In genomic region chr1:184882281-184883268, GRCm38 (mm10) we compare ENCODE assay signal across 8 mouse cellular contexts. TPM values are rescaled to one million over a fixed set of nuclear protein-coding genes. Genes with fewer than 3 reads are reported as not detected.
DNase-seq lines count a peak whose midpoint lies in the region; ATAC-seq and TF ChIP-seq lines count a peak whose summit lies in the region.

TSS of gene C130074G19Rik (minus strand) at chr1:184883218.

- peak; percentile 53 to 76 for DNase-seq in adrenal gland, adult 18-20 months (ENCODE audit: low spot score in 2 of 2)
- peak; percentile 75 for DNase-seq in embryo, embryonic 11 days
- DNase-seq in gastrocnemius, postnatal 4 days (ENCODE audit: low spot score in 2 of 2), result peak; percentile 46 to 69
- peak; percentile 39 for DNase-seq in hindbrain, postnatal 0 days (ENCODE audit: low spot score)
- peak; percentile 71 for DNase-seq in midbrain, embryonic 10.5 days (ENCODE audit: low spot score)
- peak; percentile 16 for DNase-seq in thymus, adult 2 months
- no peak for DNase-seq in layer of hippocampus, adult 9-11 months

- peak within 1 kb of the TSS; percentile 39; the same call in 1 of the 2 replicates for H3K9ac ChIP-seq in hindbrain, postnatal 0 days (replicated peaks; ENCODE audit: low read length)
- peak within 1 kb of the TSS; percentile 47 for H3K9ac ChIP-seq in limb, embryonic 12.5 days (replicated peaks)

- peak; percentile 77 for ATAC-seq in hindbrain, postnatal 0 days
- peak; percentile 75 for ATAC-seq in limb, embryonic 12.5 days (ENCODE audit: insufficient number of reproducible peaks, insufficient read depth, low FRiP score, low TSS enrichment, low read depth)

- peak within 1 kb of the TSS; percentile 40 for H3K4me3 ChIP-seq in hindbrain, postnatal 0 days (ENCODE audit: low read length)
- peak within 1 kb of the TSS; percentile 51 for H3K4me3 ChIP-seq in limb, embryonic 12.5 days (replicated peaks)
- H3K4me3 ChIP-seq in midbrain, embryonic 10.5 days, result peak within 1 kb of the TSS; percentile 62
- H3K4me3 ChIP-seq in thymus, adult 2 months (ENCODE audit: control insufficient read depth, insufficient read depth, low read length), result no peak within 1 kb of the TSS; the same call in 1 of the 2 replicates

- H3K4me1 ChIP-seq in hindbrain, postnatal 0 days (ENCODE audit: insufficient read depth, low read length), result no peaks in the 10 kb centered on the region
- H3K4me1 ChIP-seq in limb, embryonic 12.5 days (replicated peaks), result peaks cover 14% of the 10 kb centered on the region
- peaks cover 15% of the 10 kb centered on the region for H3K4me1 ChIP-seq in midbrain, embryonic 10.5 days
- no peaks in the 10 kb centered on the region for H3K4me1 ChIP-seq in thymus, adult 2 months (replicated peaks; ENCODE audit: control insufficient read depth, insufficient read depth, low read length)

- WGBS in hindbrain, postnatal 0 days, result 3% methylated on average over 73 of the region's 77 CpGs
- 2% methylated on average over 77 of the region's 77 CpGs for WGBS in limb, embryonic 12.5 days
- WGBS in midbrain, embryonic 10.5 days, result 2% methylated on average over 77 of the region's 77 CpGs
- 4% methylated on average over 77 of the region's 77 CpGs for WGBS in thymus, adult 2 months

- no peak within 1 kb of the TSS for H3K27ac ChIP-seq in hindbrain, postnatal 0 days
- no peak within 1 kb of the TSS for H3K27ac ChIP-seq in limb, embryonic 12.5 days
- peak within 1 kb of the TSS; percentile 63 for H3K27ac ChIP-seq in midbrain, embryonic 10.5 days (replicated peaks)
- H3K27ac ChIP-seq in thymus, adult 2 months (ENCODE audit: control insufficient read depth, insufficient read depth, low read length), result no peak within 1 kb of the TSS

- no peaks in the 10 kb centered on the region for H3K9me3 ChIP-seq in hindbrain, postnatal 0 days (ENCODE audit: low read length)
- 0 out of 2 replicates have a peak, but pooled peaks cover 3% of the 10 kb centered on the region for H3K9me3 ChIP-seq in limb, embryonic 12.5 days
- H3K9me3 ChIP-seq in midbrain, embryonic 10.5 days (replicated peaks), result no peaks in the 10 kb centered on the region

- H3K4me2 ChIP-seq in hindbrain, postnatal 0 days (ENCODE audit: low read depth, low read length), result peak within 1 kb of the TSS; percentile 63
- peak within 1 kb of the TSS; percentile 88 for H3K4me2 ChIP-seq in limb, embryonic 12.5 days

- no peak for TF ChIP-seq POLR2A in thymus, adult 2 months (IDR thresholded peaks at IDR 0.05; ENCODE audit: control insufficient read depth, extremely low read depth, insufficient read depth, low read length, poor library complexity)

- peaks cover 19% of the 10 kb centered on the region for H3K27me3 ChIP-seq in hindbrain, postnatal 0 days (ENCODE audit: insufficient read depth, low read length)
- peaks cover 47% of the 10 kb centered on the region for H3K27me3 ChIP-seq in limb, embryonic 12.5 days
- peaks cover 54% of the 10 kb centered on the region for H3K27me3 ChIP-seq in midbrain, embryonic 10.5 days (ENCODE audit: low read depth, poor library complexity, severe bottlenecking)
- peaks cover 13% of the 10 kb centered on the region for H3K27me3 ChIP-seq in thymus, adult 2 months (ENCODE audit: control insufficient read depth, insufficient read depth, low read length)

- TF ChIP-seq CTCF in hindbrain, postnatal 0 days (IDR thresholded peaks at IDR 0.05; ENCODE audit: low read depth), result peak; percentile 52
- no peak for TF ChIP-seq CTCF in thymus, adult 2 months (IDR thresholded peaks at IDR 0.05; ENCODE audit: borderline replicate concordance, control insufficient read depth, extremely low read depth, insufficient read depth, low read length, poor library complexity)

- no peaks in the 10 kb centered on the region for H3K36me3 ChIP-seq in hindbrain, postnatal 0 days (ENCODE audit: insufficient read depth, low read length)
- no peaks in the 10 kb centered on the region for H3K36me3 ChIP-seq in limb, embryonic 12.5 days
- H3K36me3 ChIP-seq in midbrain, embryonic 10.5 days, result no peaks in the 10 kb centered on the region
- H3K36me3 ChIP-seq in thymus, adult 2 months (ENCODE audit: control insufficient read depth, insufficient read depth, low read length), result no peaks in the 10 kb centered on the region

RNA-seq across cellular contexts. Expression of gene C130074G19Rik, which starts in this region (rescaled TPM):
- total RNA-seq in adrenal gland, adult 18-20 months (2021), result 10 to 100 TPM; 32.3 to 64.9 TPM
- total RNA-seq in gastrocnemius, postnatal 4 days (2021), result 10 to 100 TPM; 28.7 to 30.8 TPM
- 4.2 and 6.6 TPM in 2 replicates for total RNA-seq in hindbrain, postnatal 0 days (2014; rRNA removed)
- polyA plus RNA-seq in hindbrain, postnatal 0 days (2015; fragmentation: Nextera tagmentation; extraction: Ambion mirVana), result 1.1 TPM in 2 replicates
- 0.84 and 1.1 TPM in 2 replicates for polyA plus RNA-seq in limb, embryonic 12.5 days (2016; fragmentation: Nextera tagmentation; extraction: Ambion mirVana)
- polyA plus RNA-seq in midbrain, embryonic 10.5 days (2016; fragmentation: Nextera tagmentation; extraction: Ambion mirVana), result 0.57 and 0.62 TPM in 2 replicates
- 3.2 and 3.7 TPM in 2 replicates for polyA plus RNA-seq in thymus, adult 2 months (2012; rRNA removed)

Comparison
In these comparisons a context has a peak if more than half of its experiments do, and no peak if none do; other contexts are left out.
1. Peak in DNase-seq, H3K4me3 ChIP-seq and H3K27ac ChIP-seq in midbrain, embryonic 10.5 days; RNA of the gene not detected or under 1 TPM.